Mouse (Mus musculus) 416B (cell line): ENCODE data around the gene Ikzf4.
A peak's percentile ranks its signal among the peaks of the same experiment; 100 is the strongest.

ENCODE experiments used
- DNase-seq: peaks from one replicate; pipeline ENCODE4 v3.0.0; 2011; ENCODE audit warnings: low read depth

Gene Ikzf4

GRCm38 (mm10) chr10:128612433-128613153 is 33.2 kb downstream of the Ikzf4 start:
- DNase-seq = peak; percentile 88

- DNase-seq = no peak
These were observed 39.3 kb downstream of the Ikzf4 start for GRCm38 (mm10) chr10:128606483-128606882.

- DNase-seq = no peak
These were observed 43.2 kb downstream of the Ikzf4 start for GRCm38 (mm10) chr10:128602470-128603128.

GRCm38 (mm10) chr10:128601499-128601898 is 44.3 kb downstream of the Ikzf4 start:
- DNase-seq = no peak

- no peak for DNase-seq
These were observed 47.3 kb downstream of the Ikzf4 start for GRCm38 (mm10) chr10:128598476-128598875.

GRCm38 (mm10) chr10:128592797-128593196 is 53.0 kb downstream of the Ikzf4 start:
- DNase-seq = no peak

GRCm38 (mm10) chr10:128591436-128591835 is 54.4 kb downstream of the Ikzf4 start:
- DNase-seq = peak; percentile 49

GRCm38 (mm10) chr10:128590193-128590690 is 55.5 kb downstream of the Ikzf4 start:
- DNase-seq = peak; percentile 59

GRCm38 (mm10) chr10:128589464-128590192 is 56.2 kb downstream of the Ikzf4 start, which contains the start of gene Erbb3:
Erbb3 (minus strand) TSS chr10:128589652.
- DNase-seq = peak; percentile 76

- no peak for DNase-seq
These were observed 56.9 kb downstream of the Ikzf4 start for GRCm38 (mm10) chr10:128588775-128589463.

- no peak for DNase-seq
These were observed 57.7 kb downstream of the Ikzf4 start for GRCm38 (mm10) chr10:128588136-128588535.

GRCm38 (mm10) chr10:128587697-128588096 is 58.1 kb downstream of the Ikzf4 start:
- no peak for DNase-seq

GRCm38 (mm10) chr10:128587120-128587519 is 58.7 kb downstream of the Ikzf4 start:
- DNase-seq = no peak

GRCm38 (mm10) chr10:128586546-128586945 is 59.2 kb downstream of the Ikzf4 start:
- DNase-seq = no peak

GRCm38 (mm10) chr10:128584386-128584785 is 61.4 kb downstream of the Ikzf4 start:
- no peak for DNase-seq

GRCm38 (mm10) chr10:128583644-128584043 is 62.1 kb downstream of the Ikzf4 start:
- DNase-seq = no peak
